Mouse (Mus musculus): ENCODE data around the gene Abcc2. TPM values are rescaled to one million over a fixed set of nuclear protein-coding genes. Genes with fewer than 3 reads are reported as not detected.

The Abcc2 gene
- polyA plus RNA-seq, 1 experiment from 2014 or later: 7.4 TPM

DNA sequence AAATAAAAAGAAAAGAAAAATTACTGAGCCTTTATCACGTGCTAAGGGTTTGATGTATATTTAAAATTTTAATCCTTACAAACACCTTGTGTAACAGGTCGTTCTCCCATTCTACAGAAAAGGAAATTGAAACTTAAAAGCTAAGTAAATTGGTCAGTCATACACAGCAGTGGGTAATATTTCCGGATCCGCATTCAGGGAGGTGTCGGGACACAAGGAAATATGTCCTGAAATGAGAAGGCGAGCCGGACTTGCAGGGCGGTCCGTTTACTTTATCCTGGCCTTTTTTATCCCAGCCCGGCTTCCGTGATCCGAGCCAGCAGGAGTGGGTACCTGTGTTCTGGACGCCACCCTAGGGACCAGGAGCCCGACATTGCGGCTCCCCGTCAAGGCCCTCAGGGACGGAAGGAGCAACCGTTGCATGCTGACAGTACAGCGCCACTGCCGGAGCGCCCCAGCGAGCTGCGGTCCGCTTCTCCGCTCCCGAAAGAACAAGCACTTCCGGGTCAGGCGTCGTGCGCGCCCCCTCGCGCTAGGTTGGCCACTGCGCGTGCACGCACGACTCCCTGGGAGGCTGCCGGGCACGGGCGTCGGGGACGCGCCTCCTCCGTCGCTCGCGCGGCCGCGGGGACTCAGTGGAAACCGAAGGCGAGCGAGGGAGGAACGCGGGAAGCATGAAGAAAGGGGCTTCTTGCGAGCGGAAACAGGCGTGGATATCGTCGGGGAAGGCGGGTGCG is 29.3 kb upstream of the Abcc2 start, which contains the start of the genes Cutc and Cox15:
Gene Cutc (plus strand): TSS at position 508 of the 737 bp plus-strand sequence.
Gene Cox15 (minus strand): TSS at position 512 of the 737 bp plus-strand sequence.
- Histone ChIP-seq H3K4me2 (ENCODE audit: low read length) (peak within 1 kb of the TSS; percentile 58), H3K36me3 (ENCODE audit: insufficient read depth, low read length) (0 out of 2 replicates have a peak, but pooled peaks cover 10% of the 10 kb centered on the region), H3K27me3 (ENCODE audit: insufficient read depth, low read length) (no peaks in the 10 kb centered on the region), H3K4me3 (replicated peaks; ENCODE audit: low read depth, low read length) (peak within 1 kb of the TSS; percentile 63), H3K27ac (peak within 1 kb of the TSS; percentile 97), H3K4me1 (replicated peaks; ENCODE audit: insufficient read depth, low read length) (no peaks in the 10 kb centered on the region), H3K9me3 (replicated peaks; ENCODE audit: low read length) (no peaks in the 10 kb centered on the region), H3K9ac (ENCODE audit: low read depth, low read length) (peak within 1 kb of the TSS; percentile 83)
- under 1% methylated on average over 62 of the region's 62 CpGs for WGBS
- ATAC-seq (replicated peaks; ENCODE audit: low FRiP score, low read depth) (peak; percentile 87), DNase-seq (ENCODE audit: low spot score) (peak; percentile 96)
- peak; percentile 25; the same call in 1 of the 2 replicates for TF ChIP-seq CTCF (IDR thresholded peaks at IDR 0.05; ENCODE audit: low read depth)

DNA sequence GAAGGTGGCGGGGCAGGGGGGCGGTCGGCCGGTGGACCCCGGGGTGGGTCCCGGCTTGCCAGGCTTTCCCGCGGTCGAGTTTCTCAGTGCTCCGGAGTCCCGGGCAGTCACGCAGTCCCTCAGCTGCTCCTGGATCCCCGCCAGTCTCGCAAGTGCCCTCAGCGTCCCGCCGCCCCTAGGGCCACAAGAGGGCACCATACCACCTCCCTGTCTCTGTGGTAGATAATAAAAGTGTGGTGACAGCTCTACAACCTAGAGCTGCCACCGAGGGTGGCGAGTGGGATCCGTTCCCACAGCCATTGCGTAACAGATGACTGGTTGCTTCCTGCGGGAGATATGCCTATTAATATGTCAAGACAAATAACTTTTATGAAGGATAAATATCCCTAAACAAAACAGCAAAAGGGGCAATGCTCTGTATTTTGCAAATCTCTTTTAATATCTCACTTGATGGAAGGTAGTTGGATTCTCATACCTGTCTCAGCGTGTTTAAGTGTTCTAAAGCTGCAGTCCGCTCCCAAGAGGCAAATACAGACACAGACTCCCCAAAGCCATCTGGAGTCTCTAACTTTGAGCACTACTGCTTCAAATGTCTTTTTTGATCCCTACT is 28.7 kb upstream of the Abcc2 start:
- Histone ChIP-seq H3K4me3 (replicated peaks; ENCODE audit: low read depth, low read length) (peak overlapping the region; percentile 63), H3K9me3 (replicated peaks; ENCODE audit: low read length) (no peaks in the 10 kb centered on the region), H3K4me2 (ENCODE audit: low read length) (peak overlapping the region; percentile 58), H3K36me3 (ENCODE audit: insufficient read depth, low read length) (0 out of 2 replicates have a peak, but pooled peaks cover 8% of the 10 kb centered on the region), H3K27ac (peak overlapping the region; percentile 97), H3K4me1 (replicated peaks; ENCODE audit: insufficient read depth, low read length) (no peaks in the 10 kb centered on the region), H3K9ac (ENCODE audit: low read depth, low read length) (peak overlapping the region; percentile 83), H3K27me3 (ENCODE audit: insufficient read depth, low read length) (no peaks in the 10 kb centered on the region)
- WGBS: 1% methylated on average over 23 of the region's 24 CpGs
- peak; percentile 79 for TF ChIP-seq CTCF (IDR thresholded peaks at IDR 0.05; ENCODE audit: low read depth)
- DNase-seq (ENCODE audit: low spot score): peak; percentile 86
- peak; percentile 83 for ATAC-seq (replicated peaks; ENCODE audit: low FRiP score, low read depth)

DNA sequence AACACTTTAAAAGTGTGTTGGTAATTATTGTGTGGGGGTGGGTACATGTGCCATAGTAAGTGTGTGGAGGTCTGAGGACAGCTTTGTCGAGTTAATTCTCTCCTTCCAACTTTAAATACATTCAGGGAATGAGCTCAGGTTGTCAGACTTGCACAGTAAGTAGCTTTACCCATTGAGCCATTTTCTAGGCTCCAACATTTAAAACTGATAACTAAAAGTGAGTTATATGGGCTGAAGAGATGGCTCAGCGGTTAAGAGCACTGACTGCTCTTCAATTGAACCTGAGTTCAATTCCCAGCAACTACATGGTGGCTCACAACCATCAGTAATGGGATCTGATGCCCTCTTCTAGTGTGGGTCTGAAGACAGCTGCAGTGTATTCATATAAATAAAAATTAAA is 27.8 kb upstream of the Abcc2 start:
- 75% methylated on average over 2 of the region's 2 CpGs for WGBS
- Histone ChIP-seq H3K4me2 (ENCODE audit: low read length) (no peak overlapping the region), H3K9ac (ENCODE audit: low read depth, low read length) (no peak overlapping the region), H3K4me1 (replicated peaks; ENCODE audit: insufficient read depth, low read length) (no peaks in the 10 kb centered on the region), H3K9me3 (replicated peaks; ENCODE audit: low read length) (no peaks in the 10 kb centered on the region), H3K27me3 (ENCODE audit: insufficient read depth, low read length) (no peaks in the 10 kb centered on the region), H3K36me3 (ENCODE audit: insufficient read depth, low read length) (no peaks in the 10 kb centered on the region), H3K27ac (no peak overlapping the region), H3K4me3 (replicated peaks; ENCODE audit: low read depth, low read length) (no peak overlapping the region)
- no peak for TF ChIP-seq CTCF (IDR thresholded peaks at IDR 0.05; ENCODE audit: low read depth)
- ATAC-seq (replicated peaks; ENCODE audit: low FRiP score, low read depth): no peak
- DNase-seq (ENCODE audit: low spot score): no peak

DNA sequence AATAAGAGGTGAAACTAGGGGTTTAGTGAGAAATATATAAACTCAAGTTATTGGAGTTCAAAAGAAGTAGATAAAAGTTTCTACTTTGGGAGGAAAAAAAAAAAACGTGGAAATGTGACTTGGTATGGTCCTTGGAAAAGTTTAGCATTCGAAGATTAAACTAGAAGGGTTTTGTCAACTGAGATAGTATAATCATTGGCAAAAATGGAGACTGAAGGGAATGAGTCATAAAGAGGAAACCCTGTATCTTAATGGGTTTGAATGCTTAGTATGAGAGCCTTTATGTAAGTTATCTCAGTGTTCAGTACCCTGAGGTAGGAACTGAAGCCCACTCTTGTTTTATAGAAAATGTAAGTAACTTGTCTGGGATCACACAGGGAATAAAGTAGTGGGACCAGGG is 27.1 kb upstream of the Abcc2 start:
- no peaks in the 10 kb centered on the region for H3K9me3 ChIP-seq (replicated peaks; ENCODE audit: low read length)
- H3K27ac ChIP-seq: no peak overlapping the region
- WGBS: 62% methylated on average over 2 of the region's 2 CpGs

DNA sequence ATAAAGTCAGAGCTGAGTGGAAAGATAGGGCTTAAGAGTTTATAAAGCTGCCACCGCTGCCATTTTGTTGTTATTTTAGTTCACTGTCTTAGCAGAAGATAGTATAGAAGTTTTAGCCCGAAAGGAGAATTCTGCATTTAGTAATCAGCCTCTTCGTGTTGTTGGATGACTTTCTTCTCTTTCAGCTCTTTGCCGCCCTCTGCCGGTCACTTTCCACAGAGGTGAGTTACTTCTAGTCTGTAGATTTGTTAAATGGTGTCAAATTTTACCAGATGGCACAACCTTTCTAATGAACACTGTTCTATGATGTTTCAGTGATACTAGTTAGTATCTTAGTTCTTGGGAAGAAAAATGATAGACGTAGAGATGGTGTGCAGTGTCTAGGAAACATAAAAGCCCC is 21.5 kb upstream of the Abcc2 start:
- no peaks in the 10 kb centered on the region for H3K9me3 ChIP-seq (replicated peaks; ENCODE audit: low read length)
- no peaks in the 10 kb centered on the region for H3K36me3 ChIP-seq (ENCODE audit: insufficient read depth, low read length)
- H3K9ac ChIP-seq (ENCODE audit: low read depth, low read length): no peak overlapping the region
- peak; percentile 89 for TF ChIP-seq CTCF (IDR thresholded peaks at IDR 0.05; ENCODE audit: low read depth)
- H3K4me2 ChIP-seq (ENCODE audit: low read length): no peak overlapping the region
- no peak overlapping the region for H3K27ac ChIP-seq
- no peaks in the 10 kb centered on the region for H3K4me1 ChIP-seq (replicated peaks; ENCODE audit: insufficient read depth, low read length)
- H3K27me3 ChIP-seq (ENCODE audit: insufficient read depth, low read length): no peaks in the 10 kb centered on the region
- H3K4me3 ChIP-seq (replicated peaks; ENCODE audit: low read depth, low read length): no peak overlapping the region
- ATAC-seq (replicated peaks; ENCODE audit: low FRiP score, low read depth): no peak
- peak; percentile 85 for DNase-seq (ENCODE audit: low spot score)
- 19% methylated on average over 6 of the region's 6 CpGs for WGBS

More for the DNA sequence above, 27.1 kb upstream of the Abcc2 start:
- DNase-seq (ENCODE audit: low spot score): no peak
- Histone ChIP-seq H3K4me1 (replicated peaks; ENCODE audit: insufficient read depth, low read length) (no peaks in the 10 kb centered on the region), H3K9ac (ENCODE audit: low read depth, low read length) (no peak overlapping the region), H3K36me3 (ENCODE audit: insufficient read depth, low read length) (no peaks in the 10 kb centered on the region), H3K27me3 (ENCODE audit: insufficient read depth, low read length) (no peaks in the 10 kb centered on the region), H3K4me2 (ENCODE audit: low read length) (no peak overlapping the region), H3K4me3 (replicated peaks; ENCODE audit: low read depth, low read length) (no peak overlapping the region)
- ATAC-seq (replicated peaks; ENCODE audit: low FRiP score, low read depth): no peak
- TF ChIP-seq CTCF (IDR thresholded peaks at IDR 0.05; ENCODE audit: low read depth): no peak

DNA sequence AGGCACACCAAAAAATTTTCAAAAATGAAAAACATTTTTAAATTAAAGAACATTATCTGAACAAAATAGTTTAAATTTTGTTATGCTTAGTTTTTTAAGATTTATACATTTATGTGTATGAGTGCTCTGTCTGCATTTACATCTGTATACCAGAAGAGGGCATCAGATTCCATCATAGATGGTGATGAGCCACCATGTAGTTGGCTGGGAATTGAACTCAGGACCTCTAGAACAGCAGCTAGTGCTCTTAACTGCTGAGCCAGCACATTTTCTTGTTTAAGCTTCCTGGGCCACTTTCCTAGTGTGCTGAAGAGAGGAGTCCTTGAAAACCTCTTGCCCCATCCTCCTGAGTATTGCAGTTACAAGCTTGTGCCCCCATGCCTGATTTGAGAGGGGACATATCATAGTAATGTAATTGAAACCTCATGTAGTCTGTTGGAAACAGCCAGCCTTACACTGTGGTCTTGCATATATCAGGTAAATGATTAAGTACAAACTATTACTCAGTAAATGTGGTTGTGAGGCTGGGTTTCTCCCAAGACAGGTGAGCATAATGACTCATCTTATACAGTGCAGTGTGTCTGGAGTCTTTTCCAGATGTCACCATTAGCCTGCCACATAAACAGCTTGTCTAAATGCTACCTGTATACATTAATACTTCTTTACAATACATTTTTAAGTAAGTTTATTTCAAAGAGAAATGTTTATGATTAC is 20.3 kb upstream of the Abcc2 start:
- Histone ChIP-seq H3K27ac (no peak overlapping the region), H3K9ac (ENCODE audit: low read depth, low read length) (no peak overlapping the region), H3K4me2 (ENCODE audit: low read length) (no peak overlapping the region), H3K27me3 (ENCODE audit: insufficient read depth, low read length) (no peaks in the 10 kb centered on the region), H3K4me1 (replicated peaks; ENCODE audit: insufficient read depth, low read length) (no peaks in the 10 kb centered on the region), H3K4me3 (replicated peaks; ENCODE audit: low read depth, low read length) (no peak overlapping the region), H3K9me3 (replicated peaks; ENCODE audit: low read length) (no peaks in the 10 kb centered on the region), H3K36me3 (ENCODE audit: insufficient read depth, low read length) (no peaks in the 10 kb centered on the region)
- 0 out of 2 replicates have a peak, but pooled peaks have one; percentile 63 for ATAC-seq (replicated peaks; ENCODE audit: low FRiP score, low read depth)
- TF ChIP-seq CTCF (IDR thresholded peaks at IDR 0.05; ENCODE audit: low read depth): peak; percentile 36; the same call in 1 of the 2 replicates
- no peak for DNase-seq (ENCODE audit: low spot score)
